Mouse (Mus musculus) forebrain, embryonic 14.5 days (tissue): ENCODE results near the gene Cox4i2. TPM values are rescaled to one million over a fixed set of nuclear protein-coding genes. Genes with fewer than 3 reads are reported as not detected.

Source experiments
- ATAC-seq: fragments of 200-750 bp; cut with Nextera tagmentation; 2 replicates; pipeline ENCODE4 v1.8.0; 2017; ENCODE audit warnings: mild to moderate bottlenecking, moderate library complexity
- DNase-seq: peaks from one replicate; pipeline ENCODE4 v3.0.0-alpha.2; 2015; ENCODE audit warnings: low spot score
- H3K27ac ChIP-seq: fragments of 300-500 bp; sonication (generic); 2 replicates; pipeline ENCODE4 v1.5.1; 2014; ENCODE audit warnings: low read depth, mild to moderate bottlenecking, control low read depth, low read length, moderate library complexity
- H3K27me3 ChIP-seq: fragments of 300-500 bp; sonication (generic); replicated peaks from 2 replicates; pipeline ENCODE4 v1.6.1; 2014; ENCODE audit warnings: low read length, control low read depth, mixed read lengths; ENCODE audit not compliant: control insufficient read depth, insufficient read depth
- H3K36me3 ChIP-seq: fragments of 300-500 bp; sonication (generic); 2 replicates; pipeline ENCODE4 v1.6.1; 2014; ENCODE audit warnings: low read length, control low read depth; ENCODE audit not compliant: control insufficient read depth, insufficient read depth
- H3K4me1 ChIP-seq: fragments of 300-500 bp; sonication (generic); 2 replicates; pipeline ENCODE4 v1.6.1; 2014; ENCODE audit warnings: antibody characterized with exemption, low read length, control low read depth; ENCODE audit not compliant: control insufficient read depth, insufficient read depth
- H3K4me2 ChIP-seq: fragments of 300-500 bp; sonication (generic); 2 replicates; pipeline ENCODE4 v1.6.1; 2014; ENCODE audit warnings: mild to moderate bottlenecking, control low read depth, low read length
- H3K4me3 ChIP-seq: fragments of 300-500 bp; sonication (generic); 2 replicates; pipeline ENCODE4 v1.5.1; 2014; ENCODE audit warnings: low read depth, low read length, control low read depth
- H3K9ac ChIP-seq: fragments of 300-500 bp; sonication (generic); 2 replicates; pipeline ENCODE4 v1.6.1; 2014; ENCODE audit warnings: mild to moderate bottlenecking, low read length, control low read depth, moderate library complexity
- H3K9me3 ChIP-seq: fragments of 300-500 bp; sonication (generic); replicated peaks from 2 replicates; pipeline ENCODE4 v1.6.1; 2016; ENCODE audit warnings: low read length, control low read depth, mixed read lengths; ENCODE audit not compliant: control insufficient read depth
- WGBS: fragments of 180-500 bp; shearing (Covaris S2); extraction: QIAGEN DNeasy Blood & Tissue Kit; methylation state at CpG from one replicate; pipeline ENCODE4 v1.1.7; 2014; 5-methylcytosine and 5-hydroxymethylcytosine counted together
- polyA plus RNA-seq: library from polyadenylated mRNA; unstranded; fragments of >200 nt; fragmentation: Nextera tagmentation; extraction: Ambion mirVana; gene quantifications from 2 replicates; pipeline ENCODE4 v1.2.1, GENCODE M21; 2014

Cox4i2 gene
- polyA plus RNA-seq, 1 experiment from 2014 or later: 5.9 TPM

DNA sequence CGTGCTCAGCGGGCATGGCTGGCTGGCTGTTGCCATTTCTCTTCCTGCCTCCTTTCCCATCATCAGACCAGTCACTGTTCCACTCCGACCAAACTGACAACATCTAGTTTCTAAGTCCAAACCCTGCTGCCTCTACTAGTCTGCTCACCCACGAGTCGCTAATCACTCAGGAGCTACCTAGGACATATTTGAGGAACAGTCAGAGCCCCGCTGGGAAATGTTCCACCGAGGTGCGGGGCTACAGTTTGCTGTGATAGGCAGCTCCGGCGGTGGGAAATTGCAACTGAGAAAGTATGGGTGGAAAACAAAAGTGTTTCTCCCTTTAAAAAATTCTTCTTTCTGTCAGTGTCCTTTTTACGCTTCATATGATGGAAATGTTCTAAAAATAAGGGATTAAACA, 36.3 kb upstream of the Cox4i2 start:
- H3K9me3 ChIP-seq: no peaks in the 10 kb centered on the region

DNA sequence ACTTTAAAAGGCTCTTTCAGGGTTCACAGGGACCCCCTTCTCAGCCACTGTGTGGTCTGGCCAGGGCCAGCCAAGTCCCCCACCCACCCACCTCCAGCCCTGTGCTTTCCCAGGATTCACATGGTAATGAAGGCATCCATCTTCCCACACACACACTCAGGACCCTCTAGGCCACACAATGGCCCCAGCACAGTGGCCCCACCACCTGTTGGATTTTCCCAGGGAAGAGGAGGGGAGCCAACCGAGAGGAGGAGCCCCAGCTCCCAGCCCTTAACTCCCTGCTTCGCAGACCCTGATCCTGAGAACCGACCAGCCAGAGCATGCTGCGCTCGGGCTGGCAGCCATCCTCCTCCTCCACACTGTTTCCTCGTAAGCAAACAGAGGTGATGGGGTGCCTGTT, 35.9 kb upstream of the Cox4i2 start:
- Histone ChIP-seq H3K4me2 (no peak overlapping the region), H3K27me3 (no peaks in the 10 kb centered on the region), H3K4me1 (peaks cover 4% of the 10 kb centered on the region), H3K36me3 (no peaks in the 10 kb centered on the region), H3K4me3 (no peak overlapping the region), H3K9ac (no peak overlapping the region), H3K9me3 (no peaks in the 10 kb centered on the region), H3K27ac (no peak overlapping the region)
- peak; percentile 58 for DNase-seq
- 10% methylated on average over 6 of the region's 6 CpGs for WGBS
- ATAC-seq: peak; percentile 83

More for the DNA sequence above, 36.3 kb upstream of the Cox4i2 start:
- H3K9ac ChIP-seq: no peak overlapping the region
- 44% methylated on average over 11 of the region's 11 CpGs for WGBS
- peak overlapping the region; percentile 18; the same call in 1 of the 2 replicates for H3K27ac ChIP-seq
- H3K27me3 ChIP-seq: no peaks in the 10 kb centered on the region
- peaks cover 4% of the 10 kb centered on the region for H3K4me1 ChIP-seq
- no peak overlapping the region for H3K4me2 ChIP-seq
- H3K4me3 ChIP-seq: no peak overlapping the region
- no peaks in the 10 kb centered on the region for H3K36me3 ChIP-seq
- DNase-seq (no peak), ATAC-seq (no peak)

DNA sequence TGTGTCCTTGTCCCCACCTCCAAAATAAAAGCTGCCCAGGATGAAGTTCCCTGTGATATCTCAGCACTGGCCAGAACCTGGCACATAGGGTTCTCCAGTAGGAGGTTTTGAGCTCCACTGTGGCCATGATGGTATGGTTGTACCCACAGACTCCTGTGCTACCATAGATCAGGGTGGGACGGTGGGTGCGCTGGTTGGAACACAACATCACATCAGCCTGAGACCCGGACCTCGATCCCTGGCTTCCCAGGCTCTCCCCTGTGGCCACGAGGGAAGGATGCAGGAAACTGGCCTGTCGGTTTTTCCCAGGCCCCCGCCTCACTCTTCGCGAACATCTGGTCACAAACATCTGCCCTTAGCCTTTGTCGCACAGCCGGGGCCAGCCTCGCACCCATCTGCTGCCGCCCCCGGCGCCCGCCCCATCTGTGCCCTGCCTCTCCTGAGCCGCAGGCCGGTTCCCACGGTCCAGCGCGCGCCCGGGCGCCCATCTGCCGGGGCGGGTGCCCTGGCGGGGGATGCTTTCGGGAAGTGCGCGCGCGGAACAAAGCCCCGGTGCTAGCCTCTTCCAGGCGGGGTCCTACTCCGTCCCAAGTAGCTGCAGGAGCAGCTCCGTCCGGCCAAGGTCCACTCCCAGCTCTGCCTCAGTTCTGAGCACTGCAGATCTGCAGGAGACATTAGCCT, 30.2 kb upstream of the Cox4i2 start:
- H3K36me3 ChIP-seq: no peaks in the 10 kb centered on the region
- no peaks in the 10 kb centered on the region for H3K27me3 ChIP-seq
- H3K9ac ChIP-seq: peak overlapping the region; percentile 57
- peak overlapping the region; percentile 22 for H3K4me3 ChIP-seq
- ATAC-seq: peak; percentile 66
- H3K27ac ChIP-seq: no peak overlapping the region
- peaks cover 7% of the 10 kb centered on the region for H3K4me1 ChIP-seq
- DNase-seq: peak; percentile 43
- H3K4me2 ChIP-seq: peak overlapping the region; percentile 50
- H3K9me3 ChIP-seq: no peaks in the 10 kb centered on the region
- 6% methylated on average over 37 of the region's 37 CpGs for WGBS

DNA sequence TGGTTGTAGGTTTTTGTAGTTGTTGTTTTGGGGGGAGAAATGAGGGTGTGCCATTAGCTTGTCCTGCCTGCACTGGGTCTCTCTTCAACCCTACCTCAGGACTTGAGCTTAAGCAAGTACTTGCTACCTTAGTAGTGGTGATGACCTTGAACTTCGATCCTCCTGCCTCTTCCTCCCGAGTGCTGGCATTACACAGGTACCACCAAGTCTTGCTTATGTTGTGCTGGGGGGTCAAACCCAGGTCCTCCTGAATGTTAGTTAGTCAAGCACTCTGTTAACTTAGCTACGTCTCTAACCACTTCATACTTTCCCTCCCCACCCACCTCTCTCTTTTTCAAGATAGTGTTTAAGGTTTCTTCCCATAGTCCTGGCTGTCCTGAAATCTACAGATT, 29.6 kb upstream of the Cox4i2 start:
- no peaks in the 10 kb centered on the region for H3K36me3 ChIP-seq
- DNase-seq: no peak
- 0 out of 2 replicates have a peak, but pooled peaks have one; percentile 12 for ATAC-seq
- H3K27ac ChIP-seq: no peak overlapping the region
- H3K4me2 ChIP-seq: peak overlapping the region; percentile 50
- H3K4me3 ChIP-seq: peak overlapping the region; percentile 22; the same call in 1 of the 2 replicates
- H3K27me3 ChIP-seq: no peaks in the 10 kb centered on the region
- H3K9me3 ChIP-seq: no peaks in the 10 kb centered on the region
- H3K4me1 ChIP-seq: peaks cover 7% of the 10 kb centered on the region; the same call in 1 of the 2 replicates
- WGBS: 81% methylated on average over 3 of the region's 3 CpGs
- peak overlapping the region; percentile 57 for H3K9ac ChIP-seq

DNA sequence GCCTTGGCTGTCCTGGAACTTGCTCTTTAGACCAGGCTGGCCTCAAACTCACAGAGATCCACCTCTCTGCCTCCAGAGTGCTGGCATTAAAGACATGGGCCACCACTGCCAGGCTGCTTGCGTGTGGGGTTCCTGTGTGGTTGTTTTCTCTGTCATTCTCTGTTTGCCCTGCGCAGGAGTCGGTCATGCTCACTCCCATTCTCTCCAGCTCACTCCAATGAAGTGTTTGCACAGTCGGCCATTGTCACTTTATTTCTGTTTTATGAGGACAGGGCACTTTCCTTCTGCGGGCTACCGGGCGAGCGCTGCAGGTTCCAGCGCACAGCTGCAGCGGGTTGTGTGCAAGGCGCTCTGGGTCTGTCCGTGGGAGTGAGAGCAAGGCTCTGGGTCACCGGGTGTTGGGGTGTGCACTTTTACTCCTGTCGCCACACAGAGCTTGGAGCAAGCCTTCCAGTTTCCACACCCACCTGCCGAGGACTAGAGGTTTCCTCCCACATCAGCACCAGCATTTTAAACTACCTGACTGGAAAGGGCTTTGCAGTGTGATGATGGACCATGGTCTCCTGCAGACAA, 28.7 kb upstream of the Cox4i2 start:
- WGBS: 70% methylated on average over 15 of the region's 15 CpGs
- Histone ChIP-seq H3K9me3 (no peaks in the 10 kb centered on the region), H3K4me1 (peaks cover 7% of the 10 kb centered on the region; the same call in 1 of the 2 replicates), H3K4me3 (no peak overlapping the region), H3K4me2 (no peak overlapping the region), H3K9ac (no peak overlapping the region), H3K27me3 (no peaks in the 10 kb centered on the region), H3K36me3 (no peaks in the 10 kb centered on the region), H3K27ac (no peak overlapping the region)
- ATAC-seq (no peak), DNase-seq (no peak)

DNA sequence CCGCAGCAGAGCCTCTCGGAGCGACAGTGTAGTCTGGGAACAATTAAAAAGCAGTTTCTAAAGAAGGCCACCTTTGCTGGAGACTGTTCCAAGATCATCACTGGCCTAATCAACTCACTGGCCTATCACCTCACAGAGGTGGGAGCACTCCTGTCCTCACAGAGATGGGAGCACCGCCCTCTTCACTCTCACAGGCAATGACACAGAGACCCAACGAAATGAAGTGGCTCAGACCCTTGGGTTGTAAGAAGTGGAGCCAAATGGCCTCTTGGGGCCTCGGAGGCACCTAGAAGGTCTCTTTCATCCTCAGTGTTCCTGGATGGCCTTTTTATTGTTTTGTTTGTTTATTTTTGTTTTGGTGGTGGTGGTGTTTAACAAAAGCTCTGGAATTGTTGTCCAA, 27.8 kb upstream of the Cox4i2 start:
- ATAC-seq: no peak
- Histone ChIP-seq H3K9me3 (no peaks in the 10 kb centered on the region), H3K36me3 (no peaks in the 10 kb centered on the region), H3K9ac (no peak overlapping the region), H3K4me1 (peaks cover 7% of the 10 kb centered on the region; the same call in 1 of the 2 replicates), H3K27me3 (no peaks in the 10 kb centered on the region), H3K27ac (no peak overlapping the region), H3K4me2 (no peak overlapping the region), H3K4me3 (no peak overlapping the region)
- 81% methylated on average over 6 of the region's 6 CpGs for WGBS
- no peak for DNase-seq

DNA sequence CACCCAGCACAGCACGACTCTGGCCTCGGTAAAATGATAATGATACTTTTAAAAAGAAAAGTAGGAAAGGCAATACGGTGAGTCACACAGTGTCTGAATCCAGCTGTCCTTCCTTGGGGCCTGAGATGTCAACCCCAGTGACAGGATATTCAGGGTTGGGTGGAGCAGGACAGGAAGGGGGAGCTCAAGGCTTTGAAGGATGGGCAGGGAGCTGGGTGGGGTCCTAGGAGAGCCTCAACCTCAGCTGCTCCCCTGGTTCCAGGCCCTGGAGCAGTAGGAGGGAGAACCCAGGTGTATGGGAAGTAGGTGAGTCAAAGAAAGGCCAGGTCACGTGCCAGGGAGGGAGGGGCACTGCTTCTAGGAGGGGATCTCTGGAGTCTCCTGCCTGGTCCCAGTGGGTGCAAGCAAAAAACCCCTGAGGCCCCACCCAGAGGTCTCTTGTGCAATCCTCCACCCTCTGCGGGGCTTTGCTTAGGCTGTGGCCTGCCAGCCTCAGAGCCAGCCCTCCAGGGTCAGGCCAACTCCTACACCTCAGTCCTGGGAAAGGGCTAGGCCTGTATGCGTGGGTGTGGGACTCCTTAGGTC, 27.1 kb upstream of the Cox4i2 start:
- Histone ChIP-seq H3K4me2 (no peak overlapping the region), H3K9me3 (no peaks in the 10 kb centered on the region), H3K9ac (no peak overlapping the region), H3K27ac (no peak overlapping the region), H3K4me1 (peaks cover 7% of the 10 kb centered on the region; the same call in 1 of the 2 replicates), H3K36me3 (no peaks in the 10 kb centered on the region), H3K27me3 (no peaks in the 10 kb centered on the region), H3K4me3 (no peak overlapping the region)
- no peak for DNase-seq
- 81% methylated on average over 6 of the region's 6 CpGs for WGBS
- no peak for ATAC-seq

DNA sequence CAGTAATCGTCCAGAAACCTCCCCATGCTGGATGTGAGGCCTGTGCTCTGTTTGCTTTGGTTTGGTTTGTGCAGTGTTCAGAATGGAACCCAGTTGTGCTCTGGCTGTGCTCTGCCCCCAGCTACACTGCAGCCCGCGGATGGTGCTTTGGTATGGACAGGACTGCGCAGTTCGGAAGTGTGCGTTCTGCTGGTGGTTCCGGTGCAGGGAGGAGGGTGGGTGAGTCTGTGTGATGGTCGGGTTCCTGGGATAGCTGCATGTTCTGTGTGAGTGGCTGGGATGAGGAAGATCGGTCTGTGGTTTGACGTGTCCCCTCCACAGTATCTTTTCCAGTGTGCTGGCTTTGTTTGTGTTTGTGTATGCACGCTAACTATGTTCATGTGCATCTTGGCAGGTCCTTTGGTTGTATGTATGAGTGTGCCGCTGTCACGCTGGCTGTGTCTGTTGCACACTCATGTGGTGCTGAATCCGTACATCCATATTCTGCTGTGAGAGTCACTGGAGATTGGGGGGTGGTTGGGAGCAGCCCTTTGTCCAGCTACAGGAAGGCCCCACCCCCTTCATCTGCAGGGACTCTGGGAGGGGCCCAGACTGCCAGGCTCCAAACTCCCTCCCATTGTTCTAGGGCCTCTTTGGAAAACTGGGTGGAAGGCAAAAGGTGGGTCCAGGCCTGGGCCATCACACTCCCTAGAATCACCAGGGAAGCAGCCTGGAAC, 26.0 kb upstream of the Cox4i2 start:
- Histone ChIP-seq H3K4me2 (no peak overlapping the region), H3K27ac (peak overlapping the region; percentile 44; the same call in 1 of the 2 replicates), H3K4me1 (peaks cover 7% of the 10 kb centered on the region; the same call in 1 of the 2 replicates), H3K4me3 (no peak overlapping the region), H3K27me3 (no peaks in the 10 kb centered on the region), H3K9me3 (no peaks in the 10 kb centered on the region), H3K9ac (no peak overlapping the region), H3K36me3 (no peaks in the 10 kb centered on the region)
- ATAC-seq: no peak
- no peak for DNase-seq
- WGBS: 87% methylated on average over 14 of the region's 14 CpGs
